Mouse (Mus musculus) Muller cell, postnatal 12 days (primary cell): ENCODE results near the gene Ehf.
A peak's percentile ranks its signal among the peaks of the same experiment; 100 is the strongest.

Source experiments
- DNase-seq: peaks from one replicate; pipeline ENCODE4 v3.0.0-alpha.2; 2015; ENCODE audit errors: inconsistent ontology term

Ehf gene

GRCm38 (mm10) chr2:103303132-103303531, at the start of gene Ehf:
Gene Ehf (minus strand): TSS chr2:103303278.
- DNase-seq, result no peak

- DNase-seq, result peak; percentile 71
Observed at GRCm38 (mm10) chr2:103347417-103347891, 44.4 kb upstream of the Ehf start.

GRCm38 (mm10) chr2:103346751-103347289, 43.7 kb upstream of the Ehf start:
- DNase-seq, result peak; percentile 6

- DNase-seq, result peak; percentile 67
Observed at GRCm38 (mm10) chr2:103343611-103344010, 40.5 kb upstream of the Ehf start.

- DNase-seq, result no peak
Observed at GRCm38 (mm10) chr2:103342123-103342522, 39.0 kb upstream of the Ehf start.

GRCm38 (mm10) chr2:103341375-103341971, 38.4 kb upstream of the Ehf start:
- no peak for DNase-seq

- no peak for DNase-seq
Observed at GRCm38 (mm10) chr2:103338706-103339105, 35.6 kb upstream of the Ehf start.

GRCm38 (mm10) chr2:103337370-103337769, 34.3 kb upstream of the Ehf start:
- no peak for DNase-seq

- DNase-seq, result no peak
Observed at GRCm38 (mm10) chr2:103336621-103337020, 33.5 kb upstream of the Ehf start.

GRCm38 (mm10) chr2:103336000-103336399, 32.9 kb upstream of the Ehf start:
- no peak for DNase-seq

- DNase-seq, result peak; percentile 19
Observed at GRCm38 (mm10) chr2:103331666-103332191, 28.7 kb upstream of the Ehf start.

- DNase-seq, result no peak
Observed at GRCm38 (mm10) chr2:103328731-103329130, 25.7 kb upstream of the Ehf start.

- DNase-seq, result peak; percentile 4
Observed at GRCm38 (mm10) chr2:103325301-103326048, 22.4 kb upstream of the Ehf start.

- DNase-seq, result no peak
Observed at GRCm38 (mm10) chr2:103324320-103324719, 21.2 kb upstream of the Ehf start.

- DNase-seq, result no peak
Observed at GRCm38 (mm10) chr2:103322171-103322570, 19.1 kb upstream of the Ehf start.

- no peak for DNase-seq
Observed at GRCm38 (mm10) chr2:103321638-103322037, 18.6 kb upstream of the Ehf start.

GRCm38 (mm10) chr2:103314002-103314401, 10.9 kb upstream of the Ehf start:
- DNase-seq, result no peak

GRCm38 (mm10) chr2:103312640-103313039, 9.6 kb upstream of the Ehf start:
- DNase-seq, result no peak

- DNase-seq, result no peak
Observed at GRCm38 (mm10) chr2:103310663-103311062, 7.6 kb upstream of the Ehf start.

GRCm38 (mm10) chr2:103306686-103307085, 3.6 kb upstream of the Ehf start:
- DNase-seq, result no peak

GRCm38 (mm10) chr2:103302669-103303068, 409 bp downstream of the Ehf start:
- DNase-seq, result no peak

GRCm38 (mm10) chr2:103298711-103299463, 4.2 kb downstream of the Ehf start:
- DNase-seq, result no peak
